Mouse (Mus musculus): ENCODE results near the gene Icam2.
"Not testable (repeated sequence)": the region's sequence is repeated elsewhere in the genome, so short reads cannot be mapped to it uniquely, and the experiment has no call there.

The Icam2 gene

DNA sequence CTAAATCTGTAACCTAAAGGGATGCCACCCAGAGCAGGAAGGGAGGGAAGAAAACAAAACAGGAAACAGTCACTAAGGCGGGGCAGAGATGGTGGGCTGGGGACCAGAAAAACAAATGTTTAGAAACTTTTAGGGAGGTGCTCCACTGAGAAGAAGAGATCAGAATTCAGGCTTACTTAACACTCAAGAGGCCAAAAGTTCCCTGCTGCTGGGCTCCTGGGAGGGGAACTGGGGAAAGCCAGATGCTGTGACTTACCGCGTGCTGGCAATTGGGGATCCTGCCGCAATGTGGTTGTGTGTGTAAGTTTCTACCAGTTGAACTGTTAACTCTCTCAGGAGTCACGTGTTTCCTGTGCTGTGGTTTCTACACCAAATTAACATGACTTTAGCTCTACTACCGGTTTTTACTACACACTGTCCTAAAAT, at the start of gene Icam2:
Gene Icam2 (minus strand): TSS at position 285 of the 426 bp plus-strand sequence.
- no peak for DNase-seq (ENCODE audit: low spot score)

GRCm38 (mm10) chr11:106437543-106437942, 49.7 kb upstream of the Icam2 start:
- DNase-seq (ENCODE audit: low spot score), result no peak

DNA sequence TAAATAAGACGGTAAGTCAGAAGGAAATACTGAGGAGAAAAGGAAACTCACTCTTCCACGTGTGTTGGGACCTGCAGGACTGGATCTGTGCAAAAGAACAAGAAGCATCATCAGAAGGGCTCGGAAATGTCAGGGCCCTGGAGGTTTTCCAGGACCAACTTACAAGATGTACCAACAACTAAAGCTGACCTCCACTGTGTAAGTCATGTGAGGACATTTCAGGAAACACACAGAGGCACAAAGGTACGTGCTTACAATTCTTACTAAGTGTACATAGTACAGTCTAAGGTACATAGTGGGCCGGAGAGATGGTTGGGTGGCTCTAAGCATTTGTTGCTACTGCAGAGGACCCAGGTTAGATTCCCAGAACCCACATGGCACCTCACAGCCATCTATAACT, 49.2 kb upstream of the Icam2 start:
- no peak for DNase-seq (ENCODE audit: low spot score)

- DNase-seq (ENCODE audit: low spot score), result no peak
These were observed 42.5 kb upstream of the Icam2 start for GRCm38 (mm10) chr11:106430392-106430791.

GRCm38 (mm10) chr11:106429689-106430088, 41.8 kb upstream of the Icam2 start:
- no peak for DNase-seq (ENCODE audit: low spot score)

DNA sequence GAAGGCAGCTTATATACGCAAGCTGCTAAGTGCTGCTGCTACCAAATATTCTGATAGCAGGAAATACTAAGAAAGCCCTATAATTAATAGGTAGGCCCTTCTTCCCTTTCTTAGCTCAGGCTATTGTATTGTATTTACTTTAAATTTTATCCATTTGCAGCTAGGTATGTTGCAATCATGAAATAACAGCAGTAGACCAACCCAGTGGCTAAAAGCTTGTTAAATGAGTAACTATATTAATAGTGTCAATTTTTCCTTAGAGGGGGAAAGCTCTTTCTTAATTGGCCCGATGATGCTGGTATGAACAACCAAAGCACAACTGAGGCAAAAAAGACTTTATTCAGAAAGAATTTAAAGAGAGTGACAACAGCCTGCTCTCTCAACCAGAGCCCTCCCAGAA, 40.7 kb upstream of the Icam2 start:
- no peak for DNase-seq (ENCODE audit: low spot score)

GRCm38 (mm10) chr11:106428106-106428505, 40.2 kb upstream of the Icam2 start:
- no peak for DNase-seq (ENCODE audit: low spot score)

DNA sequence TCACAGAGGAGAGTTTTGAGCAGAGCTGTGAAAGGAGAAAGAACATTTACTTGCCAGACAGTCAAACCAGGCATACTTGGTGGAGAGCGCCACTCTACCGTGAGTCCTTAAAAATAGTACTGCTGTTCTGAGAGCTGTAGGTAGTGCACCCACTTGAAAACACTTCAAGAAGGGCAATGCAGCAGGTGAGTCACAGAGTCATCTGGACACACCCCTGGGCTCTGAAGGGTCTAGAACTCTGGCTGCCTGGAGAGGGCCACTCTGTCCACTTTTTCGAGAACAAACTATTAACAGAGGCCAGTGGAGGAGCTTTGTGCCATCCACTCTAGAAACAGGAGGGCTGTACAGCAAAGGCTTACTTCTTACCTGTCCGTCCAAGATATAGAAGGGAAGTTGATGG, 38.6 kb upstream of the Icam2 start:
- no peak for DNase-seq (ENCODE audit: low spot score)

GRCm38 (mm10) chr11:106425201-106425600, 37.3 kb upstream of the Icam2 start:
- no peak for DNase-seq (ENCODE audit: low spot score)

DNA sequence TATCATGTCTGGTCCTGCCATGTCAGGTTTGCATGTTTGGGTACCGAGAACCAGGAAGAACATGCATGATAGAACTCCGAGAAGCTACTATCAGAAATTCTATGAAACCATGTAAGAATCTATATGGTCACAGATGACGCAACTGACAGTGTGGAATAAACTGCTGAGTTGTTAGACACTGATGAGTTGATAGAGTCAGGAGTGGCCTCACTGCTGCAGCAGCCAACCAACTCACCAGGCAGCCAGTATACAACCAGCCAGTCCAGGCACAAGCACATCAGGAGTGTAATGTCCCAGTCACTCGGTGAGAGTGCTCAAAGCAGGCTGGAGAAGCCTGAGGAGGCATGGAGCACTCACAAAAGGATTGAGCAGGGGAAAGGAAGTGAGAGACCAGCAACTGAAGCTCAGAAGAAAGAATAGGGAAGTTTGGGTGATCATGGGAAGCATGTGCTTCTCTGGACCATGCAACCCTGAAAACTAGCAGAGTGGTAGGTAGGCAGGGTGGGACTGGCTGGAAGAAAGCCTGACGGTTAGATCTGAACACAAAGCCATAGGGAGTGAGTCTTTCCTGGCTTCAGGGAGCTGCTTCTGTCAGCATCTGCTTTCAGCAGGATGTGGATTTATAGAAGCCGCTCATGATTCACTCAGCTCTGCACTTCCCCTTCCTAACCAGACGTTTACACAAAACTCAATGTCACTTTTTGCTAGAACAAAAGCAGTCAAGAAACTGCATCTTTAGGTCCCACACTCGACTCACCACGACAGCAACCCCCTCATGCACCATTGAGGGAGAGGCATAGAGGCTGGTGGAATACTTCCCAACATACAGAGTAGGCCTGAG, 31.6 kb upstream of the Icam2 start:
- DNase-seq (ENCODE audit: low spot score), result no peak

- DNase-seq (ENCODE audit: low spot score), result peak; percentile 92
These were observed 30.8 kb upstream of the Icam2 start for GRCm38 (mm10) chr11:106418622-106419196.

DNA sequence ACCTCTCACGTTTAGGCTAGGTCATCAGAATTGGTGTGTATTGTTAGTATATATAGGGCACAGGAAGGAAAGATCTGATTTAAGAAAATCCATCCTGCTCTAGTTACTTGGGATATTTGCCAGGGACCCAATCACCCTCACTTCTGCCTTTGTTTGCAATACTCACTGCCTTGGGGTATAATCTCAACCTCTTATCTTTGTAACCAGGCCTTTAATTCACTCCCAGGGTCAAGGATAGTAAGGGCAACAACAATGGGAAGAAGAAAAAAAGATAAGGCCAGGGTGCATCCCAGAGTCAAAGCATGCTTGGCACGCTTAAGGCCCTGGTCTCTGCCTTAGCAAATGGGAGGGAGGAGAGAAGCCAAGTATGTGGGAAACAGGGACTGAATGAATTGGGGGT, 30.0 kb upstream of the Icam2 start:
- no peak for DNase-seq (ENCODE audit: low spot score)

DNA sequence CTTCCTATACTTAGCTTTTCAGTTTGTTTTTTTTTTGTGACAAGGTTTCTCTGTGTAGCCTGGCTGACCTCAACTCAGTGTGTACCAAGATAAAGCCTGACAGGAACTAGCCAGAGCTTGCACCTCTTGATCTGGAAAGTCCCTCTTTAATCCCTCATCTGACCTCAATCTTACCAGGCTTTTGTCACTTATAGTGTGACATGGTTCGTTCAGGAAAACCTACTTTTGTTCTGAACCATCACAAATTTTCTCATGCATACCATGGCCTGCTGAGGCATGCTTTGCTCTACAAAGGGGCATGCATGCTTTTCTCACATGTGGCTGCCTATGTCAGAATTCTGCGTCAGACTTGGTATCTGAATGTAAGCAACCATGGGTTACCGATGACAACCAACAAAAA, 28.5 kb upstream of the Icam2 start:
- DNase-seq (ENCODE audit: low spot score), result no peak

DNA sequence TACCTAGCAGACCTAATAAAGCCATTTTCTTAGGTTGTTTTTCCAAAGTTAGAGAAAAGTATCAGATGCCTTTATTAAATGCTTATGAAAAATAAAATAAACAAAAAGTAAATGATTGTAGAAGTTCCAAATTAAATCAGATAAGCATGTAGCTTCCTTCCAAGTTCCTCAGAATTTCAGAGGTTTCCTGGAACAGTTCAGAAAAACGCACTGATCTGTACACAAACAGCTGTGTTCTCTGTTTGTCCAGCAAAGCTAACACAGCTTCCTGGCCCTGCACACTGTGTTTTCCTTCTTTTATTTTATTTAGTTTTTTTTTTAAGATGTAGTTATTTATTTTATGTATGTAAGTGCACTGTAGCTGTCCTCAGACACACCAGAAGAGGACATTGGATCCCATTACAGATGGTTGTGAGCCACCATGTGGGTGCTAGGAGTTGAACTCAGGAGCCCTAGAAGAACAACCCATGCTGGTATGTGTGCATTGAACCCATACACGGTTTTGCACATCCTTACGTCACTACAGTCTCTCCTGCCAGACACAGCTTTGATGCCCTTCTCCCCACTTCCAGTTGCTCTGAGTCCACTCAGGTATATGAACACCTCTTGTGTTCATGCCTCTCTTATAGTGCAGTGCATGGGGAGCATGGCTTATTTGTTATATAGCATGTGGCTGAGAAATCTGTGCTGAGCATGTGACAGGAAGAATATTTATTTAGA, 24.9 kb upstream of the Icam2 start:
- DNase-seq (ENCODE audit: low spot score), result no peak

- DNase-seq (ENCODE audit: low spot score), result no peak
These were observed 23.3 kb upstream of the Icam2 start for GRCm38 (mm10) chr11:106411157-106411556.

DNA sequence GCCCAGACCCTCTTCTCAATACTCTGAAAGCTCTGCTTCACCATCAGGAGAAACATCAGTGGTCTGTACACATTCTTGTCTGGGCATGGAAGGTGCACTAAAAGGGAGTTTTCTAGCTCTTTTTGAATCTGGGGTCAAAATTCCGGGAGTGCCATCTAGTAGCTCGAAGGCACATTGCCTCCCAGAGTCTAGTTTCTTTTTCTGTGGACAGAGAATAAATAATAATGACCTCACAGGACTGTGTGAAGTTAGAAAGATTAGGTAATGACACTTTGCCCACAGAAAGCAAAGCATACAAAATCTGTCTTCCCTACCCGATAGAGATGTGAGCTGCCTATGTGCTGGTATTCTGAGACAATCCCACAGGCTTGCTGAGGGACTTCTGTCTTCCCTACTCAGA, 22.6 kb upstream of the Icam2 start:
- no peak for DNase-seq (ENCODE audit: low spot score)

GRCm38 (mm10) chr11:106410011-106410410, 22.1 kb upstream of the Icam2 start:
- DNase-seq (ENCODE audit: low spot score), result no peak

- no peak for DNase-seq (ENCODE audit: low spot score)
These were observed 10.6 kb upstream of the Icam2 start for GRCm38 (mm10) chr11:106398481-106398880.

DNA sequence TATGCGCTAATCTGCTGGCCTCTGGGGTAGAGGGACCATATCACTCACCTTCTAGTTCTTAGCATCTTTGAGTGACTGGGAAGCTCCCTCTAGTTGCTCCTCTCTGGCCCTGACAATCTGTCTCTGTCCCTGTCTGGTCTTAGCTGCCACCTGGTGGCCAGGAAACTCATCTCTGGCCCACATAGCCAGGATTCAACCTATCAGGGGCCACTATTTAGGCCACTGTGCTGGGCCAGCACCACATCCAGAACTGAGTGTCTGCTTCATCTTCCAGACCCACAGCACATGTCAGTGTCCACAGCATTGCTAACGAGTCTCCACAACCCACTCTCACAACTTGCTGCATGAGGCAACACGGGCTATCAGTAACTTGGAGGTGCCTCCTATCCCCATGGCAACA, 9.8 kb upstream of the Icam2 start:
- DNase-seq (ENCODE audit: low spot score), result no peak

- not testable (repeated sequence) for DNase-seq (ENCODE audit: low spot score)
These were observed 6.2 kb upstream of the Icam2 start for GRCm38 (mm10) chr11:106394055-106394454.

DNA sequence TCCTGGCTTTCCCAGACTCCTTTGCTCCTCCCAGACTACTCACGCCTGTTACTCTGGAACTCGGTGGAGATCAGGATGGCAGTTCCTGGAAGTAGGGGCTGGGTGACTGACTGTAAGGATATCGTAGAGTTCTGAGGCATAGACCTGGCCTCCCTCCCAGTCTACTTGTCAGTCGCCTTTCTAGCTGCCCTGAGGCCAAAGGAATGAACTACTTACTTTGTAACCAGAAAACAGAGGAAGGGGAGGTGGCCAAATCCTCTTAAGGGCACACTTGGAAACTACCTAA, 5.4 kb upstream of the Icam2 start:
- DNase-seq (ENCODE audit: low spot score), result no peak

GRCm38 (mm10) chr11:106392597-106393330, 4.9 kb upstream of the Icam2 start:
- no peak for DNase-seq (ENCODE audit: low spot score)
